Mouse (Mus musculus) cerebellum, adult 11-12 months (tissue): ENCODE results near the gene Igsf9.
A peak's percentile ranks its signal among the peaks of the same experiment; 100 is the strongest.

Source experiments
- DNase-seq: peaks from one replicate; pipeline ENCODE4 v3.0.0; 2022

The Igsf9 gene

DNA sequence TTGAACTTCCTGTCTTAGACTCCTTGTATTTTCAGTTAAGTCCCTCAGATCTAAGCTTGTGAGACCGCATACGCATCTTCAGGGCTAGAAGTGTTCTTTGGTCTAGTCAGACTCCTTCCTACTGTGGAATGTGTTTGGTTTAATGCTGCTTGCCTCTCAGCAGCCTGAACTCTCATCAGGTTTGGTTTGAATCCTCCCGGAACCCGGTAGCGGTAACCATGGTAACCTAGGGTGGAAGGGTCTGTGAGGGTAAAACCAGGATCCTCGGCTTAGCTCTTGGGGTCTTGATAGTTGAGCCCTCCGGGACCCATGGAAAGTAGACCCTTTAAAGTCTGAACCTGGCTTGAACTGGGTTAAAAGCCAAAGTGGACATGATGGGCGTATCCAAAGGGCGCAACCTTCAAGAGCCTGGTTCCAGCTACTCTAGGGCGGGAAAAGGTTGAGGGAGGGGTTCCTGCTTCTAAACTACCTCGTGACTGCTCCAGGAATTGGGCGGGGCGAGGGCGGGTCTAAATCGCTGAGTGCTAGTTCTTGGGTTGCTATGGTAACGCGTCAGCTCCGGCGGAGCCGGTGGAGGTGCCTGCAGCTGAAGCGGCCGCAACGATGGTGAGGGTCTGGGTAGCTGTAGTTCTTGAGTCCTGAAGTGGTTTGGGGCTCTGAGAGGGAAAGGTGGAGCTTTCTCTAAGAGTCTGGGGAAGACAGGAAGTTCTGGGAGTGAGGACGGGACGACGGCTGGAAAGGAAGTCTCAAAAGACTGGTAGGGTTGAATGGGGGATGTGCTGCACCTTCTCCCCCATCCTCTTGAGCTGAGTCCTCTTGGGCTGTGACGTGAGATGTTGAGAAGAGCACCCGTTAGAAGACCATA lies 39.2 kb downstream of the Igsf9 start, which contains the start of gene Cfap45:
Cfap45 (plus strand) TSS at position 226 of the 865 bp plus-strand sequence.
- DNase-seq: no peak

DNA sequence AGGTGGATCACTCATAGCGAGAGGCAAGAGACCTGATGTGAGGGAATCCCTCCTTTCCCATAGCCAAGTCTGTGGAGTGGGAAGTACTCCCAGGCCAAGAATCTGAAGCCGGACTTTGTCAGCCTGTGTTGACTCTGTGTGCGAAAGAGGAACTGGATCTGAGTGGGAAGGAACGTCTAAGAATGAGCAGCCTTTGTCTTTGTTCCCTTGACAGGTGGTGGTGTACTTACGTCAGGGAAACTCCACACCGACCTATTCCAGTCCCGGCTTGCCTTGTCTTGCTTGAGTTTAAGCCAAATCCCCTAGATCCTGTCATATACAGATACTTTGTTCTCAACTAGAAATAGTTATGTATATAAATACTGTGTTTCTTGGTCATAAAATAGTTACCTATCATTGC lies 40.9 kb downstream of the Igsf9 start:
- no peak for DNase-seq

DNA sequence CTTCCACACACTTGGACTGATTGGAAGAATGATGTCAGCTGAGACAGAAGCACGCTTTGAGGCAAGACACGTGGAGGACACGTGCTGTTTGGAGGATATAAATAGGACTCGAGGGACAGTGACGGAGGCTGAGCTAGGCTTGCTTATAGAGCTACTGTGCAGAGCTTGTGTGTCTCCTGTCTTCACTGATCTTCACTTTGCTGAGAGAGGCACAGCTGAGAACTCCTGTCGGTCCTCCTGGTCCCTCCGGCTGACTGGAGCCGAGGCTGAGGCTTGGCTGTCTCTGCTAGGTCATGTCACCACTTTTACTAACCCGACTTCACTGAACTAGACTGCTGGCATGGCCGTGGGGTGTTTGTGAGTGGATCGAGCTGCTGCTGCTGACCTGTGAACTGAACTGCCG lies 42.1 kb downstream of the Igsf9 start:
- no peak for DNase-seq

DNA sequence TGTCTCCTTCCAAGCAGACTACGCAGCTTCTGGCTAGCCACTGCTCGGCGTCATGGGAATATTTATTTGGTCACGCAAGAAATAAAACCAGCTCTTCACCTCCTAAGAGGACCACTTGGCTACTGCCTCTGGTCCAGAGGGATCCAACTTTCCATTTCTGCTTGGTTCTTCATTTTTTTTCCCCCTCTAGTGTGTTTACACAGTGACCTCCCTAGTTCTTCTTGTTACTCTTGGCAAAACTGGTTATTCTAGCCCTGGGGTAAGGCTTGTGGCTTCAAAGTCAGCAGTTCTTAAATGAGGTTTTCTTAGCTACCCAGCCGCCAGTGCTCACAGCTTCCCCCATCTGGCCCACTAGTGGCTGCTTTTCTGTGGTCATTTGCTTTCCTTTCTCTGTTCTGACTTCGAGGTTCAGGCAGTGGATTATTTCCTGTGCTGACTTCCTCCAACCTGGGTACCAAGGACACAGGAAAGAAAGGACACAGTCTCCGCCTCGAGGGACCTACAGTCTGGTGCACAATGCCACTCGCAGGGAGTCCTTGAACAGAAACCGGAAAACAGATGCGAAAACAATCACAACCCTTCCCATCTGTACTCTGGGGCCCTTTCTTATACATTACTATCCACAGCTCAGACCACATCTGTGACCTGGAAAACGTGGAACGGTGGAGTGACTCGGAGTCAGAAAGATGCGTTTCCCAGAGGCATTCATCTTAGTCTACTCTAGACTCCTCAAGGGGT lies 43.6 kb downstream of the Igsf9 start:
- DNase-seq: no peak

DNA sequence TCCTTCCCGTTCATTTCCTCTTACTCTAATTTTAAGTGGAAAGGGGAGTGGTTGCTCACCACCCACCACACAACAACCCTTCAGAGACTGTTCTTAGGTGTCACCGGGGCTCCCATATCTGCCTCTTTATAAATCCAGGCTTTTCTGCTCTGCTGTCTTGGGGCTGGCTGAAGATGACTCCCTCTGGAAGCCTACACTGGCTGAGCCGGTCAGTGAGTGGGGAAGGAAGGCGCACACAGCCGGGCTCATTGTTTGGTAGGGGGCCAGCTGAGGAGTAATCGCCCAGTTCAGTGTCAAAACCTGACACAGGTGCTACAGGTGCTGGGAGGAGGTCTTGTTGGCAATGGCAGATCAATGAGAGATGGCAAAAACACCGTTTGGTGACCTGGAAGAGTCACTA lies 44.4 kb downstream of the Igsf9 start:
- DNase-seq: no peak

DNA sequence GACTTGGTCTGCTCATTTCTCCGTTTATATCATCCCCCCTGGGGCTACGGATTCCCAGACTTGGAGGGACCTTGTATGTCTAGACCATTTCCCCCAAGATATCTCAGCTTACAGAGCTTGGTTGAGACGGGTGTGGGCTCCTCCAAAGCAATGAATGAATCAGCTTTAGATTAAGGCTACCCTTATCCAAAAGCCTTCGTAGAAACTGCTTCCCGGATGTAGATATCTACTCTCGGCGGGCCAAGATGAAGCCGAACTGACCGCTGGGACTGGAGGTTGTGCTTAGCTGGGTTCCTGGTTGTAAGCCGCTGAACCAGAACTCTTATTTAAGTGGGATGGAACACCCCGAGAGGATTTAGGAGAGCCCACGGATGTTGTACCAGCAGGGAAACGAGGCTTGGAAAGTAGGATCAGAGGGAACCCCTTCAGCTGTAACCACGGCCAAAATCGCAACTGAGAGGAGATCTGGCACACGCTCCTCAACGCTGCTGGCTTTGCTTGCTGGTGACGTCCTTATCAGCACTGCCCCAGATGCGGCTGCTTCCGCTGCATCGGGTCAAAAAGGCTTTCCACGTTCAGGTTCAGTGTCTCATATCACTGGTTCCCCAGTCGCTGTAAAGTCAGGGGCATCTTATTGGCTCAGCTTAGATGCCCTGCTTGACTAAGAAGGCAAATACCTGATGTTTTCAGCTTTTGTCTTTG lies 44.9 kb downstream of the Igsf9 start:
- no peak for DNase-seq

DNA sequence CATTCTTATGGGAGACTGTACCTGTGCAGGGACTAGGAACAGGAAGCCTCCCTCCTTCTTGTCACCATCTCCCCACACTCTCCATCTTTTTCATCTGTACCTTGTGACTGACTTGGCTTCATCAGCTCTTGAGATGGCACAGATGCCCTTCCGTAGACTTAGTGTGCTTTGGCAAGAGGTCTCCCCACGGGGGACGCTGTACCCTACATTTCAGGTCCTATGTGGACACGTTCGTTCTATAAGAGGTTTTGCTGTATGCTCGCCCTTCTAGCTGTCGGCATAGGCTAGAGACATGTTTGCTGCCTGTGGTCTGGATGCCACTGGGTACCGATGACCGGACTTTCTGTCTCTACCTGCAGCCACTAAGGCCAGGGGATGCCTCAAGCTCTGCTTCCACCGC lies 45.8 kb downstream of the Igsf9 start:
- DNase-seq: no peak

DNA sequence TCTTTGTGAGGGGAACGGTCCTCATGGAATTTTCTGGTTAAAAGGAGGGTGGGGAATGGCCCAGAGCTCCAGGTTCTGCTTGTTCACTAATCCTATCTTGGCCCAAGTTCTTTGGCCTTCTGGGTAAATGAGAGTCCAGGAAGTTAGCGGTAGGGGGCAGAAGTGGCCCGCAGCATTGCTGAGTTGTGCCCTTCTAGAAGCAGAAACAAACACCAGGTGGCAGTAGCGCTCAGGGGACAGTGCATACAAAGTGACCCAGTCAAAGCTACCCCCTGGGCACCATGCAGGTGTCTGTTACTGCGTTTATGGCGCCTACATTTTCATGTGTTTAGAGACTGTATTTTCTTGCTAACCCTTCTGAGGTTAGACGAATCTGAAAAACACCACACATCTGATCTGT lies 47.1 kb downstream of the Igsf9 start:
- DNase-seq: peak; percentile 79

DNA sequence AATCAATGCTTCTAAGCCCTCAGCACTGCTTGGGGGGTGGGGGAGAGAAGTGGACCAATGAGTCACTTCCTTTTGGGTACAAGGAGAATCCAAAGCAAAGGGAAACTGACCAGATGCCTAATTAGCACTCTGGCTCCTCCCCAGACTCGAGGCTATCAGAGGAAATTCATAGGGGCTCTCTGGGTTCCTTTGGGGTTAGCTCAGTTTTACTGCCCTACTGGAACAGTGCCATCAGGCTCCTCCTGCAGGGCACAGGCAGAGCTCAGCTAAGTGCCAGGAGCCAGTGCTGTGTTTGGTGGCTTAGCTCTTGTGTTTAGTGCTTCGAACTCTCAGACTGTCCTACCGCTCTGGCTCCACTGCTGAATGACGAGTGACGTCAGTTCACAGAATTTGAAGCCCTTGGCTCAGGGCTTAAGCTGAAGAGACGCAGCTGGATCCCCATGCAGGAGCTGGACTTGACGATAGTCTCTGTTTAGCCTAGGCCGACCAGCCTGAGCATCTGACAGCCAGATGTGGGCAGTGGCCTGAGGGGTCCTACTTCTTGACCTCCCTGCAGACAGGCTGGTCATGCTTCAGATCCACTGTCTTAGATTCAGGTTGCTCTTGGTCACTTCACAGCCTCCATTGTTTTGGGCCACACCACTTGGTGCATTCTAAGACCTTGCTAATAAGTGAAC lies 49.1 kb downstream of the Igsf9 start:
- DNase-seq: no peak

DNA sequence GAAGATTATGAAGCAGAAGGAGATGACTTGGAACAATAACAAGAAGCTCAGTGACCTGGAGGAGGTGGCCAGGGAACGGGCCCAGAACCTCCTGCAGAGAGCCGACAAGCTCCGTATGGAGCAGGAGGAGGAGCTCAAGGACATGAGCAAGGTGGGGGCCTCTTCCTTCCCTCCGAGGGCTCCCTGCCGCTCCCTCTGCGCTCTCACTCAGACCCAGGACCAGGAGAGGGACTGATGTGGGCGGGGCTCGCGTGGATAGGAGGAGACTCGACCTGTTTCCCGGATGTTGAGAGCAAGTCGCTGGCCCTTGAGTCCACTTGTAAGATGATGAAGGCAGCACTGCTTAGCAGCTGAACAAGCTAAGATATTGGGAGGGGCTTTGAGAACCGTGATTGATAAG lies 51.0 kb downstream of the Igsf9 start:
- DNase-seq: peak; percentile 84

DNA sequence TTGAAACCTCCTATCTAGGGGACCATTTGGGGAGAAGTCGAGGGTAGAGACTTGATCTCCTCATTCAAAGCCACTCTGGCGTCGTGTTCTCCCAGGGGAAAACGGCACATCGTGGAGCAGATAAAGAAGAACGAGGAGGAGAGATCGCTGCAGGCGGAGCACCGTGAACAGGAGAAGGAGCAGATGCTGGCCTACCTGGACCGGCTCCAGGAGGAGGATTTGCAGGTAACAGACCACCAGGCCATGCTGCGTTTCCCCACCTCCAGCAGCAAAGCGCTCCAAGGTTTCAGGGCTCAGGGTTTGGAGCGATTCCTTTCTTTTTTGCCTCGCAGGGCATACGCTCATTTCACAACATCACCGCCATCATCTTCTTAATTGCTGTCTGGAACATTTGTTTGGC lies 53.5 kb downstream of the Igsf9 start:
- DNase-seq: no peak

DNA sequence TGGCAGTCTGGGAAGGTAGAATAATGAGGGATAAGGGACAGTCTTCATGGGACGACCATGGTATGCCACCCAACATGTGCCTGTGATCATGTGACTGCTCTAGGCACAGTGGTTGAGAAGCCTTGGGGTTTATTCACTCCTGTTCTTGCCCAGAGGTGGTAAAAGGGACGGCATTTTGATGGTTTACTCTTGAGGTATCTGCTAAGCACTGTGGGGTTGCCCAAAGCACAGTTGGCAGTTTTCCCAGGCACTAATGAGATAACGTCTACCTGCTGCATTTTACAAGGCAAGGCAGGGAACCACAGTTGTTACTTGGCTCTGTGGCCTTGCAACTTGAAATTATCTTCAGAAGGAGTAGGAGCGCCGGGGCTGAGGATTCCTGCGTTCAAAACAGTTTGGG lies 58.2 kb downstream of the Igsf9 start:
- DNase-seq: no peak

DNA sequence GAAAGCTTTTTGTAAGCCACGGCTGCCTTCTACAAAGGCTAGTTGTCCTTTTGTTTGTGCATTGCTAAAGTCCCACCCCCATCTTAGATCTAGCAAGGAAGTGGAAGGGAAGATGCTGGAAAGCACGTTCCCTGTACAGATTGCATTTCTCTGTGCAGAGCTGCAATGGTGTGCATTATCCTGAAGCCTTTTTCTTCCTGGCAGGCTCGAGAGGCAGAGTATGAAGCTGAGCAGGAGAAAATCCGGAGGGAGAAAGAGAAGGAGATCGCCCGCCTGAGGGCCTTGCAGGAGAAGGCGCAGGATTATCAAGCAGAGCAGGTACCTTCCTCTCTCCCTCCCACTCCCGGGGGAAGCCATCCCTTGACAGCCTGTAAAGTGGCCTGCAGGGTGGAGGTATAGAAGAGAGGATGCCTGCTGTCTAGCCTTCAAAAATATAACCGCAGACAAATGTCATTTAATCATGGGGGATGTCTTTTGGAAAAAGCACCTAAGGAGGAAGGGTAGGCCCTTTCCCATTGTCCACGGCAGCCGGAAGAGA lies 58.8 kb downstream of the Igsf9 start:
- DNase-seq: no peak

DNA sequence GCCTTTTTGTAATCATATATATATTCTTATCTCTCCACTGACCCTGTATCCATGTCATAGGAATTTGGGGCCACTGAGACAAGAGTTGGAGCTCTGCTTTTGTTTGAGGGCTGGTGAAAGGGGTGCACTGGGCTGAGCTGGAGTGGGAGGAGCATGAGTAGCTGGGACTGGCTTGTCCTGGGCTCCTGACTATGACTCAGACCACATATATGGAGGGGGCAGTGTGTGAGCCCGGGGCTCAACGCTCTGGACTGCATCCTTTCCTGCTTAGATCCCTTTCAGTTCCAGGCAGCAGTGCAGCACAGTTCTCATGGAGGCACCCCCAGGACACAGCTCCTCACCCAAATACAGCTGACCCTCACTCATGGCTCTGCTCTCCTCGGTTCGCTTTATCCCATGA lies 64.5 kb downstream of the Igsf9 start:
- DNase-seq: no peak
